Mouse (Mus musculus) ES-E14 (cell line): ENCODE data around the gene Slc12a1.
A peak's percentile ranks its signal among the peaks of the same experiment; 100 is the strongest.

ENCODE experiments used
- CHD2 ChIP-seq: IDR thresholded peaks from 2 replicates; pipeline ENCODE4 v1.6.1; 2014; ENCODE audit warnings: mild to moderate bottlenecking, low read depth, low read length, inconsistent platforms
- HCFC1 ChIP-seq: IDR thresholded peaks from 2 replicates; pipeline ENCODE4 v1.6.1; 2012; ENCODE audit warnings: low read length, inconsistent platforms, borderline replicate concordance; ENCODE audit not compliant: insufficient read depth
- ZC3H11A ChIP-seq: IDR thresholded peaks from 2 replicates; pipeline ENCODE4 v1.6.1; 2012; ENCODE audit warnings: low read depth, mild to moderate bottlenecking, inconsistent platforms, low read length, borderline replicate concordance
- ZNF384 ChIP-seq: IDR thresholded peaks from 2 replicates; pipeline ENCODE4 v1.6.1; 2012; ENCODE audit warnings: low read depth, low read length, inconsistent platforms

GRCm38 (mm10) chr2:125214592-125214991, 62.3 kb downstream of the Slc12a1 start:
- no peak for TF ChIP-seq ZNF384
- peak; percentile 69; the same call in 1 of the 2 replicates for TF ChIP-seq ZC3H11A
- no peak for TF ChIP-seq HCFC1
- TF ChIP-seq CHD2 = no peak
